Mouse (Mus musculus): ENCODE results near the gene Vps25. TPM values are rescaled to one million over a fixed set of nuclear protein-coding genes. Genes with fewer than 3 reads are reported as not detected.

The Vps25 gene
- polyA plus RNA-seq, 1 experiment: 114 TPM

- Histone ChIP-seq H3K4me1 (ENCODE audit: control insufficient read depth, insufficient read depth, low read length) (peaks cover 11% of the 10 kb centered on the region), H3K27ac (ENCODE audit: insufficient read depth, low read depth, low read length) (no peak overlapping the region), H3K4me3 (ENCODE audit: insufficient read depth, low read length) (no peak overlapping the region)
- TF ChIP-seq POLR2A (IDR thresholded peaks at IDR 0.05; ENCODE audit: borderline replicate concordance, low read depth, low read length) (no peak), CTCF (IDR thresholded peaks at IDR 0.05; ENCODE audit: low read depth, low read length) (no peak)
Observed at GRCm38 (mm10) chr11:101282896-101283295, 29.4 kb downstream of the Vps25 start.

GRCm38 (mm10) chr11:101283805-101284204, 30.3 kb downstream of the Vps25 start:
- no peak for TF ChIP-seq POLR2A (IDR thresholded peaks at IDR 0.05; ENCODE audit: borderline replicate concordance, low read depth, low read length)
- TF ChIP-seq CTCF (IDR thresholded peaks at IDR 0.05; ENCODE audit: low read depth, low read length): no peak
- H3K4me3 ChIP-seq (ENCODE audit: insufficient read depth, low read length): no peak overlapping the region

GRCm38 (mm10) chr11:101287306-101287705, 33.8 kb downstream of the Vps25 start:
- peaks cover 8% of the 10 kb centered on the region for H3K4me1 ChIP-seq (ENCODE audit: control insufficient read depth, insufficient read depth, low read length)
- no peak overlapping the region for H3K4me3 ChIP-seq (ENCODE audit: insufficient read depth, low read length)
- TF ChIP-seq POLR2A (IDR thresholded peaks at IDR 0.05; ENCODE audit: borderline replicate concordance, low read depth, low read length) (no peak), CTCF (IDR thresholded peaks at IDR 0.05; ENCODE audit: low read depth, low read length) (no peak)
- no peak overlapping the region for H3K27ac ChIP-seq (ENCODE audit: insufficient read depth, low read depth, low read length)

More at GRCm38 (mm10) chr11:101283805-101284204, 30.3 kb downstream of the Vps25 start:
- Histone ChIP-seq H3K4me1 (ENCODE audit: control insufficient read depth, insufficient read depth, low read length) (peaks cover 11% of the 10 kb centered on the region), H3K27ac (ENCODE audit: insufficient read depth, low read depth, low read length) (no peak overlapping the region)

- Histone ChIP-seq H3K27ac (ENCODE audit: insufficient read depth, low read depth, low read length) (no peak overlapping the region), H3K4me3 (ENCODE audit: insufficient read depth, low read length) (no peak overlapping the region), H3K4me1 (ENCODE audit: control insufficient read depth, insufficient read depth, low read length) (peaks cover 8% of the 10 kb centered on the region)
- no peak for TF ChIP-seq CTCF (IDR thresholded peaks at IDR 0.05; ENCODE audit: low read depth, low read length)
- TF ChIP-seq POLR2A (IDR thresholded peaks at IDR 0.05; ENCODE audit: borderline replicate concordance, low read depth, low read length): no peak
Observed at GRCm38 (mm10) chr11:101291231-101291630, 37.7 kb downstream of the Vps25 start.

- Histone ChIP-seq H3K4me1 (ENCODE audit: control insufficient read depth, insufficient read depth, low read length) (no peaks in the 10 kb centered on the region; the same call in 1 of the 2 replicates), H3K27ac (ENCODE audit: insufficient read depth, low read depth, low read length) (no peak overlapping the region), H3K4me3 (ENCODE audit: insufficient read depth, low read length) (no peak overlapping the region)
- TF ChIP-seq CTCF (IDR thresholded peaks at IDR 0.05; ENCODE audit: low read depth, low read length): no peak
- TF ChIP-seq POLR2A (IDR thresholded peaks at IDR 0.05; ENCODE audit: borderline replicate concordance, low read depth, low read length): no peak
Observed at GRCm38 (mm10) chr11:101295191-101295590, 41.7 kb downstream of the Vps25 start.

- no peak overlapping the region for H3K27ac ChIP-seq (ENCODE audit: insufficient read depth, low read depth, low read length)
- H3K4me1 ChIP-seq (ENCODE audit: control insufficient read depth, insufficient read depth, low read length): peaks cover 7% of the 10 kb centered on the region
- peak overlapping the region; percentile 97 for H3K4me3 ChIP-seq (ENCODE audit: insufficient read depth, low read length)
- TF ChIP-seq POLR2A (IDR thresholded peaks at IDR 0.05; ENCODE audit: borderline replicate concordance, low read depth, low read length) (no peak), CTCF (IDR thresholded peaks at IDR 0.05; ENCODE audit: low read depth, low read length) (no peak)
Observed at GRCm38 (mm10) chr11:101300881-101301280, 47.4 kb downstream of the Vps25 start.

GRCm38 (mm10) chr11:101301299-101302003, 47.9 kb downstream of the Vps25 start:
- TF ChIP-seq CTCF (IDR thresholded peaks at IDR 0.05; ENCODE audit: low read depth, low read length): no peak
- Histone ChIP-seq H3K4me3 (ENCODE audit: insufficient read depth, low read length) (peak overlapping the region; percentile 97), H3K4me1 (ENCODE audit: control insufficient read depth, insufficient read depth, low read length) (peaks cover 7% of the 10 kb centered on the region), H3K27ac (ENCODE audit: insufficient read depth, low read depth, low read length) (no peak overlapping the region)

- peaks cover 7% of the 10 kb centered on the region for H3K4me1 ChIP-seq (ENCODE audit: control insufficient read depth, insufficient read depth, low read length)
- H3K27ac ChIP-seq (ENCODE audit: insufficient read depth, low read depth, low read length): no peak within 1 kb of the TSS
- TF ChIP-seq CTCF (IDR thresholded peaks at IDR 0.05; ENCODE audit: low read depth, low read length): peak; percentile 93
- no peak for TF ChIP-seq POLR2A (IDR thresholded peaks at IDR 0.05; ENCODE audit: borderline replicate concordance, low read depth, low read length)
- H3K4me3 ChIP-seq (ENCODE audit: insufficient read depth, low read length): peak within 1 kb of the TSS; percentile 97
Observed at GRCm38 (mm10) chr11:101302004-101302798, 48.7 kb downstream of the Vps25 start, which contains the start of gene Becn1. Gene Becn1, minus strand, starts transcription at chr11:101302286.

- H3K4me1 ChIP-seq (ENCODE audit: control insufficient read depth, insufficient read depth, low read length): peaks cover 6% of the 10 kb centered on the region
- no peak overlapping the region for H3K27ac ChIP-seq (ENCODE audit: insufficient read depth, low read depth, low read length)
- no peak overlapping the region for H3K4me3 ChIP-seq (ENCODE audit: insufficient read depth, low read length)
- TF ChIP-seq POLR2A (IDR thresholded peaks at IDR 0.05; ENCODE audit: borderline replicate concordance, low read depth, low read length): no peak
- no peak for TF ChIP-seq CTCF (IDR thresholded peaks at IDR 0.05; ENCODE audit: low read depth, low read length)
Observed at GRCm38 (mm10) chr11:101307744-101308143, 54.2 kb downstream of the Vps25 start.

Other genes with a start within 250 kb of the Vps25 start
- gene Atp6v0a1, start 244.3 kb upstream of the Vps25 start, polyA plus RNA-seq (2012; ENCODE audit: insufficient read depth, insufficient read length, missing spikeins): 163 and 186 TPM in 2 replicates
- gene Naglu, start 183.7 kb upstream of the Vps25 start, polyA plus RNA-seq (2012; ENCODE audit: insufficient read depth, insufficient read length, missing spikeins): 59.5 and 64.3 TPM in 2 replicates
- 0.60 TPM in 1 of 2 replicates, not detected in the other for gene Hsd17b1, start 175.3 kb upstream of the Vps25 start, polyA plus RNA-seq (2012; ENCODE audit: insufficient read depth, insufficient read length, missing spikeins)
- 16.5 and 19.6 TPM in 2 replicates for gene Coasy, start 171.1 kb upstream of the Vps25 start, polyA plus RNA-seq (2012; ENCODE audit: insufficient read depth, insufficient read length, missing spikeins)
- gene Mlx, start 166.4 kb upstream of the Vps25 start, polyA plus RNA-seq (2012; ENCODE audit: insufficient read depth, insufficient read length, missing spikeins): 53.8 and 67.3 TPM in 2 replicates
- gene Psmc3ip, start 158.3 kb upstream of the Vps25 start, polyA plus RNA-seq (2012; ENCODE audit: insufficient read depth, insufficient read length, missing spikeins): 4.1 and 4.8 TPM in 2 replicates
- gene Retreg3, start 133.8 kb upstream of the Vps25 start, polyA plus RNA-seq (2012; ENCODE audit: insufficient read depth, insufficient read length, missing spikeins): 52.2 and 62.4 TPM in 2 replicates
- 13.3 and 18.6 TPM in 2 replicates for gene Tubg1, start 133.8 kb upstream of the Vps25 start, polyA plus RNA-seq (2012; ENCODE audit: insufficient read depth, insufficient read length, missing spikeins)
- not detected in 2 replicates for gene Tubg2, start 97.8 kb upstream of the Vps25 start, polyA plus RNA-seq (2012; ENCODE audit: insufficient read depth, insufficient read length, missing spikeins)
- gene Cntnap1, start 83.2 kb upstream of the Vps25 start, polyA plus RNA-seq (2012; ENCODE audit: insufficient read depth, insufficient read length, missing spikeins): 2.5 and 3.2 TPM in 2 replicates
- gene Plekhh3, start 82.4 kb upstream of the Vps25 start, polyA plus RNA-seq (2012; ENCODE audit: insufficient read depth, insufficient read length, missing spikeins): 4.3 and 6.4 TPM in 2 replicates
- gene Ccr10, start 78.3 kb upstream of the Vps25 start, polyA plus RNA-seq (2012; ENCODE audit: insufficient read depth, insufficient read length, missing spikeins): not detected in 2 replicates
- 48.6 and 52.5 TPM in 2 replicates for gene Ezh1, start 27.2 kb upstream of the Vps25 start, polyA plus RNA-seq (2012; ENCODE audit: insufficient read depth, insufficient read length, missing spikeins)
- gene Ramp2, start 7.7 kb upstream of the Vps25 start, polyA plus RNA-seq (2012; ENCODE audit: insufficient read depth, insufficient read length, missing spikeins): not detected in 2 replicates
- gene Wnk4, start 6.9 kb downstream of the Vps25 start, polyA plus RNA-seq (2012; ENCODE audit: insufficient read depth, insufficient read length, missing spikeins): not detected in 2 replicates
- 1.0 and 1.6 TPM in 2 replicates for gene Cntd1, start 25.3 kb downstream of the Vps25 start, polyA plus RNA-seq (2012; ENCODE audit: insufficient read depth, insufficient read length, missing spikeins)
- 60.1 and 63.3 TPM in 2 replicates for gene Coa3, start 25.4 kb downstream of the Vps25 start, polyA plus RNA-seq (2012; ENCODE audit: insufficient read depth, insufficient read length, missing spikeins)
- 78.3 and 80.1 TPM in 2 replicates for gene Becn1, start 48.6 kb downstream of the Vps25 start, polyA plus RNA-seq (2012; ENCODE audit: insufficient read depth, insufficient read length, missing spikeins)
- gene Psme3, start 62.5 kb downstream of the Vps25 start, polyA plus RNA-seq (2012; ENCODE audit: insufficient read depth, insufficient read length, missing spikeins): 48.8 and 53.2 TPM in 2 replicates
- 1.1 and 1.3 TPM in 2 replicates for gene Aoc2, start 71.4 kb downstream of the Vps25 start, polyA plus RNA-seq (2012; ENCODE audit: insufficient read depth, insufficient read length, missing spikeins)
- gene Aoc3, start 76.9 kb downstream of the Vps25 start, polyA plus RNA-seq (2012; ENCODE audit: insufficient read depth, insufficient read length, missing spikeins): 0.20 TPM in 1 of 2 replicates, not detected in the other
- not detected in 2 replicates for gene G6pc, start 113.9 kb downstream of the Vps25 start, polyA plus RNA-seq (2012; ENCODE audit: insufficient read depth, insufficient read length, missing spikeins)
- 15.4 and 17.8 TPM in 2 replicates for gene Aarsd1, start 163.9 kb downstream of the Vps25 start, polyA plus RNA-seq (2012; ENCODE audit: insufficient read depth, insufficient read length, missing spikeins)
- gene Gm27029, start 171.1 kb downstream of the Vps25 start, polyA plus RNA-seq (2012; ENCODE audit: insufficient read depth, insufficient read length, missing spikeins): 3.9 and 5.3 TPM in 2 replicates
- 11.4 and 12.0 TPM in 2 replicates for gene Rundc1, start 171.4 kb downstream of the Vps25 start, polyA plus RNA-seq (2012; ENCODE audit: insufficient read depth, insufficient read length, missing spikeins)
- gene Ptges3l, start 171.6 kb downstream of the Vps25 start, polyA plus RNA-seq (2012; ENCODE audit: insufficient read depth, insufficient read length, missing spikeins): 4.5 and 4.7 TPM in 2 replicates
- gene Rpl27, start 188.6 kb downstream of the Vps25 start, polyA plus RNA-seq (2012; ENCODE audit: insufficient read depth, insufficient read length, missing spikeins): 519 and 718 TPM in 2 replicates
- 50.6 and 58.7 TPM in 2 replicates for gene Ifi35, start 194.7 kb downstream of the Vps25 start, polyA plus RNA-seq (2012; ENCODE audit: insufficient read depth, insufficient read length, missing spikeins)
- 9.7 and 11.4 TPM in 2 replicates for gene Rnd2, start 211.3 kb downstream of the Vps25 start, polyA plus RNA-seq (2012; ENCODE audit: insufficient read depth, insufficient read length, missing spikeins)
- gene Vat1, start 212.5 kb downstream of the Vps25 start, polyA plus RNA-seq (2012; ENCODE audit: insufficient read depth, insufficient read length, missing spikeins): 180 and 202 TPM in 2 replicates

Data from bone marrow macrophage, adult 2 months (primary cell).